Mouse (Mus musculus): Measurements from ENCODE around the gene Sdf2l1. TPM values are rescaled to one million over a fixed set of nuclear protein-coding genes. Genes with fewer than 3 reads are reported as not detected.
"Not testable (repeated sequence)": the region's sequence is repeated elsewhere in the genome, so short reads cannot be mapped to it uniquely, and the experiment has no call there.

The Sdf2l1 gene
- 20.4 and 21.5 TPM in 2 replicates for polyA plus RNA-seq (2012; rRNA removed)

- DNase-seq, result peak; percentile 98 to 99
- Histone ChIP-seq H3K27me3 (ENCODE audit: control insufficient read depth, insufficient read depth, low read length) (no peaks in the 10 kb centered on the region), H3K4me3 (replicated peaks; ENCODE audit: insufficient read depth, low read depth, low read length) (peak within 1 kb of the TSS; percentile 91), H3K4me1 (ENCODE audit: control insufficient read depth, insufficient read depth, low read length) (no peaks in the 10 kb centered on the region), H3K27ac (ENCODE audit: insufficient read depth, low read length) (peak within 1 kb of the TSS; percentile 46)
- TF ChIP-seq CTCF (IDR thresholded peaks at IDR 0.05; ENCODE audit: borderline replicate concordance, insufficient read depth, low read depth, low read length) (no peak), POLR2A (IDR thresholded peaks at IDR 0.05; ENCODE audit: borderline replicate concordance, insufficient read depth, low read length) (peak; percentile 74)
- under 1% methylated on average over 47 of the region's 47 CpGs for WGBS
Measured at GRCm38 (mm10) chr16:17132089-17132905, at the start of gene Sdf2l1. TSS of gene Sdf2l1 (minus strand) at chr16:17132383.

- no peak for DNase-seq
- H3K4me3 ChIP-seq (replicated peaks; ENCODE audit: insufficient read depth, low read depth, low read length), result no peak overlapping the region
- H3K4me1 ChIP-seq (ENCODE audit: control insufficient read depth, insufficient read depth, low read length), result no peaks in the 10 kb centered on the region; the same call in 1 of the 2 replicates
- TF ChIP-seq POLR2A (IDR thresholded peaks at IDR 0.05; ENCODE audit: borderline replicate concordance, insufficient read depth, low read length) (no peak), CTCF (IDR thresholded peaks at IDR 0.05; ENCODE audit: borderline replicate concordance, insufficient read depth, low read depth, low read length) (no peak)
- H3K27ac ChIP-seq (ENCODE audit: insufficient read depth, low read length), result no peak overlapping the region
- no peaks in the 10 kb centered on the region for H3K27me3 ChIP-seq (ENCODE audit: control insufficient read depth, insufficient read depth, low read length)
- 52% methylated on average over 4 of the region's 4 CpGs for WGBS
Measured at GRCm38 (mm10) chr16:17181382-17181781, 49.2 kb upstream of the Sdf2l1 start.

DNA sequence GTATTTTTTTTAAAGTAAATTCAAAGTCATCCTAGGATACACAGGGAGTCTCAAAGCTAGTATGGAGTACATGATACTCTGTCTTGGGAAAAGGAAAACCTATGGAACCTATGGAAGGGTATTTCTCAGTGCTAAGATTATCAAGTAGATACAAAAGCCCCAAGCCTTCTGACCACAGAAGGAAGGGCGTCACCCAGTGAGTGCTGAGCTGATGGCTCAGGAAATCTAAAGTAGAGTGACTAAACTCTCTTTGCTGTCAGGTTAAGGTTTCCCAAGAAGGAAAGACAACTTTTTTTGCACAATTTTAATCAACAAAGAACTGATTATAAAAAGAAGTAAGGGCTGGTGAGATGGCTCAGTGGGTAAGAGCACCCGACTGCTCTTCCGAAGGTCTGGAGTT lies 47.5 kb upstream of the Sdf2l1 start:
- no peaks in the 10 kb centered on the region; the same call in 1 of the 2 replicates for H3K4me1 ChIP-seq (ENCODE audit: control insufficient read depth, insufficient read depth, low read length)
- no peak for DNase-seq
- no peaks in the 10 kb centered on the region for H3K27me3 ChIP-seq (ENCODE audit: control insufficient read depth, insufficient read depth, low read length)
- no peak overlapping the region for H3K27ac ChIP-seq (ENCODE audit: insufficient read depth, low read length)
- H3K4me3 ChIP-seq (replicated peaks; ENCODE audit: insufficient read depth, low read depth, low read length), result no peak overlapping the region
- no peak for TF ChIP-seq CTCF (IDR thresholded peaks at IDR 0.05; ENCODE audit: borderline replicate concordance, insufficient read depth, low read depth, low read length)
- no peak for TF ChIP-seq POLR2A (IDR thresholded peaks at IDR 0.05; ENCODE audit: borderline replicate concordance, insufficient read depth, low read length)
- 97% methylated on average over 3 of the region's 3 CpGs for WGBS

- Histone ChIP-seq H3K27me3 (ENCODE audit: control insufficient read depth, insufficient read depth, low read length) (no peaks in the 10 kb centered on the region), H3K27ac (ENCODE audit: insufficient read depth, low read length) (no peak overlapping the region), H3K4me1 (ENCODE audit: control insufficient read depth, insufficient read depth, low read length) (no peaks in the 10 kb centered on the region; the same call in 1 of the 2 replicates), H3K4me3 (replicated peaks; ENCODE audit: insufficient read depth, low read depth, low read length) (no peak overlapping the region)
- WGBS, result 89% methylated on average over 1 of the region's 1 CpGs
- DNase-seq, result no peak
- TF ChIP-seq CTCF (IDR thresholded peaks at IDR 0.05; ENCODE audit: borderline replicate concordance, insufficient read depth, low read depth, low read length), result no peak
- TF ChIP-seq POLR2A (IDR thresholded peaks at IDR 0.05; ENCODE audit: borderline replicate concordance, insufficient read depth, low read length), result no peak
Measured at GRCm38 (mm10) chr16:17177623-17178170, 45.5 kb upstream of the Sdf2l1 start.

- Histone ChIP-seq H3K4me3 (replicated peaks; ENCODE audit: insufficient read depth, low read depth, low read length) (no peak overlapping the region), H3K27ac (ENCODE audit: insufficient read depth, low read length) (no peak overlapping the region), H3K4me1 (ENCODE audit: control insufficient read depth, insufficient read depth, low read length) (no peaks in the 10 kb centered on the region), H3K27me3 (ENCODE audit: control insufficient read depth, insufficient read depth, low read length) (no peaks in the 10 kb centered on the region)
- WGBS, result 77% methylated on average over 2 of the region's 2 CpGs
- TF ChIP-seq CTCF (IDR thresholded peaks at IDR 0.05; ENCODE audit: borderline replicate concordance, insufficient read depth, low read depth, low read length), result no peak
- TF ChIP-seq POLR2A (IDR thresholded peaks at IDR 0.05; ENCODE audit: borderline replicate concordance, insufficient read depth, low read length), result no peak
- no peak for DNase-seq
Measured at GRCm38 (mm10) chr16:17175765-17176164, 43.6 kb upstream of the Sdf2l1 start.

- Histone ChIP-seq H3K27ac (ENCODE audit: insufficient read depth, low read length) (no peak overlapping the region), H3K4me3 (replicated peaks; ENCODE audit: insufficient read depth, low read depth, low read length) (no peak overlapping the region), H3K27me3 (ENCODE audit: control insufficient read depth, insufficient read depth, low read length) (no peaks in the 10 kb centered on the region), H3K4me1 (ENCODE audit: control insufficient read depth, insufficient read depth, low read length) (no peaks in the 10 kb centered on the region)
- WGBS, result 84% methylated on average over 5 of the region's 5 CpGs
- TF ChIP-seq POLR2A (IDR thresholded peaks at IDR 0.05; ENCODE audit: borderline replicate concordance, insufficient read depth, low read length), result no peak
- no peak for TF ChIP-seq CTCF (IDR thresholded peaks at IDR 0.05; ENCODE audit: borderline replicate concordance, insufficient read depth, low read depth, low read length)
- no peak for DNase-seq
Measured at GRCm38 (mm10) chr16:17168049-17168448, 35.9 kb upstream of the Sdf2l1 start.

DNA sequence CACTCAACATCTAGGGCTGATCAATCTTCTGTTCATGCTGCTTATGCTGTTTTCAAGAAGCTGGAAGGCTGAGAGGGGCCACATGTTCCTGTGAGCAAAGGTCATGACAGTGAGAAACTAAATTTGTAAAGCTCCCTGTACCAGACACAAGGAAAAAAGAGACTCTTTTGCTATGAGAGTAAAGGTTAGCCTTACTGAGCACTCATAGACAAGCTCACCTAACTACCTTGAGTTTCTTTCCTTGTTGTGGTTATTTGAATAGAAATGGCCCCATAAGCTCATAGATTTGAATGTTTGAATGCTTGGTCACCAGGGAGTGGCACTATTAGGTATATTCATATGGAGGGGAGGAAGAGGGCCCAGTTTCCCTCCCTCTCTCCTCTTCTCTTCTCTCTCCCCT lies 35.0 kb upstream of the Sdf2l1 start:
- H3K4me3 ChIP-seq (replicated peaks; ENCODE audit: insufficient read depth, low read depth, low read length), result no peak overlapping the region
- H3K4me1 ChIP-seq (ENCODE audit: control insufficient read depth, insufficient read depth, low read length), result no peaks in the 10 kb centered on the region
- no peak for TF ChIP-seq POLR2A (IDR thresholded peaks at IDR 0.05; ENCODE audit: borderline replicate concordance, insufficient read depth, low read length)
- no peak for TF ChIP-seq CTCF (IDR thresholded peaks at IDR 0.05; ENCODE audit: borderline replicate concordance, insufficient read depth, low read depth, low read length)
- DNase-seq, result no peak
- no peak overlapping the region for H3K27ac ChIP-seq (ENCODE audit: insufficient read depth, low read length)
- H3K27me3 ChIP-seq (ENCODE audit: control insufficient read depth, insufficient read depth, low read length), result no peaks in the 10 kb centered on the region

DNA sequence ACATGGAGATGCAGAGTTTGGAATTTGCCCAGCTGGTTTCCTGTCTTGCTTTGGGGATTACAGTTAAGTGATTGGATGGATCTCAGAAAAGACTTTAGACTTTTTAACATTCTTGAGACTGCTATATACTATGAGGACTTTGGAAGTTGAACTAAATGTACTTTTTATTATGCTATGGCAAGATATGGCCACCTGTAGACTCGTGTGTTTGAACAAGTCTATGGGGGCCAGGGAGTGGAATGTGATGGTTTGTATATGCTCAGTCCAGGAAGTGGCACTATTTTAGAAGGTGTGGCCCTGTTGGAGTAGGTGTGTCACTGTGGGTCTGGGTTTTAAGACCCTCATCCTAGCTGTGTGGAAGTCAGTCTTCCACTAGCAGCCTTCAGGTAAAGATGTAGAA lies 33.3 kb upstream of the Sdf2l1 start:
- H3K4me1 ChIP-seq (ENCODE audit: control insufficient read depth, insufficient read depth, low read length); H3K4me3 ChIP-seq (replicated peaks; ENCODE audit: insufficient read depth, low read depth, low read length); H3K27me3 ChIP-seq (ENCODE audit: control insufficient read depth, insufficient read depth, low read length); H3K27ac ChIP-seq (ENCODE audit: insufficient read depth, low read length); DNase-seq: not testable (repeated sequence)
- 100% methylated on average over 1 of the region's 1 CpGs for WGBS

Data from cerebellum, adult 2 months (tissue).